Mouse (Mus musculus) embryo, embryonic 10 days (tissue): ENCODE measurements around the gene Ppp6r2.

ENCODE experiments used
- DNase-seq: peaks from one replicate; pipeline ENCODE4 v3.0.0-alpha.2; 2015; ENCODE audit warnings: low spot score

Gene Ppp6r2

DNA sequence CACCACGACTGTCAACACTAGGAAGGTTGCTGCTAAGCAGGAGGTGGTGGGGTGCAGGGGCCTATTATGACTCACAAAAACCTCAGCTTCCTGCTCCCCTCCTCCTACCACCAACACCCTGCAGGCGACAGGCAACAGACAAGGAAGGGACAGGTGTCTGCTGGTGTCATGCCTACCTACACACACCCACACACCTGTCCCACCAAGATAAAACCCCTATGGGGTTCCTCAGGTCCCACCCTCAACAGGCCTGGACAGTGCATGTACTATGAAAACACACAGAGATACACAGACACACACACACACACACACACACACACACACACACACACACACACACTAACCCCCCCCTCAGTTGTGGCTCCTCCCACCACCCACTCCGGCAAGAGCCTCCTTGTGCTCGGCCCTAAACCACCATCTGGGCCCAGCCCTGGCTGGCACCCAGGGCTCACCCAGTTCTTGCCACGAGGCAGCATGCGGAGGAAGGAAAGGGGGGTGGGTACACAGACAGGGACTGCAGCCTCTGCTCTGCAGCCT lies 98.7 kb downstream of the Ppp6r2 start:
- DNase-seq: no peak

DNA sequence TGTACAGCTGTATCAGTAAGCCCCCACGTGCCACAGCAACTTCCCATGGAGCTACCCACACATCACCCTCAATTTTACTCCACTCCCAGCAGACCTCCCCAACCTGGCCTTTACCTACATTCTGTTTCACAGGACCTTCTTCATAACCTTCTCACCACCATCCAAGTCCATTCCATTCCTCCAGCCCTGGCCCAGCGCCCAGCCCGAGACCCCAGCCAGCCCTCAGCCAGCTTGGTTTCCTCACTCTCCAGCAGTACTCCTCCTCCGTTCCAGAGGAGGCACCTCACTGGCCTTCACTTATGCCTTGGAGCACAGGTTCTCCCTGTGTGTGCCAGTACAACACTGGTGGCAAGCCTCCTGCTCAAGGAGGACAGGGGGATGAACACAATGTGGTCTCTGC lies 102.0 kb downstream of the Ppp6r2 start:
- no peak for DNase-seq

DNA sequence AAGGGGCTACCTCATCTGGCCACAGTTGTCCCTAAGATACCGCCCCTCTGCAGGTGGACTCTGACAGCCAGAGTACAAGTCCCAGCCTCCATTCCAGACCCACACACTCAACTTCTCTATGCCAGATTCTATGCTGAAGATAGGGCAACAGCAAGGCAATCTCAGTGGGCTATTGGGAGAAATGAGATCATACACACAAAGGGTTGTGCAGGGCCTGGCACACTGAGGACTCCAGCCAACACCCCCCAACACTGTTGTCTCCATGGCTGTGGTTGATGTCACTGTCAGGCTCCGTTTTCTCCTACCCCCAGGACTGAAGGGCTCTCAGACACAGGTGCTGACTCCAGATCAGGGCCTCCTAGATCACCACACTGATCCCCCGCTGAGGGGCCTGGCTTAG lies 102.8 kb downstream of the Ppp6r2 start:
- DNase-seq: no peak

DNA sequence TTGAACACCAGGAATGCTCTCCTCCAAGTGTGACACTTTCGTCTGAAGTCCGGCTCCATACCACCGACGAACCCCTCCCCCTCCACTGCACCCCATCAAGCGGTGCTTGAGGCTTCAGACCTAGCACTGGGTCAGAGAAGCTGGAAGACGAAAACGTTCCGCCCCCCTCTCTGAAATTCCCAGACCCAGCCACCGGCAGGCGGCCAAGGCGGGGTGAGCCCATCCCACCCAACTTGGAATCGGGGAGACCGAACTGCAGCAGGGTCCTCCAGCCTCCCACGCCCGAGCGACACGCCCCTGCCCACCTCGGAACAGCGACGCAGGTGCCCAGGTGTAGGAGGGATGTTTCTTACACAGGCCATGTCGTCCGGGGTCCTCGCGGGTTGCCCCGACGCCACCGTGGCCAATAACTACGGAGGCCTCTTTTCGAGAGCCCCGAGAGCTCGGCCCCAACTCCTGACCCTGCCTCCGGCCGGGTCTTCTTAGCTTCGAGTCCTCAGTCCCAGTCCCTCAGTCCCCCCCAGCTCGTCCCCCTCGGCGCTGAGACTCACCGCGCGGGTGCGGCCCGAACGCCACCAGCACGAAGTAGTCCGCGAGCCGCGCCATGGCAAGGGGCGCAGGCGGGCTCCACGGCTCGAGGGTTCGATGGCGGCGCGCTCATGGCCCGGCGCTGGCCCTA lies 103.3 kb downstream of the Ppp6r2 start:
- DNase-seq: peak; percentile 25

DNA sequence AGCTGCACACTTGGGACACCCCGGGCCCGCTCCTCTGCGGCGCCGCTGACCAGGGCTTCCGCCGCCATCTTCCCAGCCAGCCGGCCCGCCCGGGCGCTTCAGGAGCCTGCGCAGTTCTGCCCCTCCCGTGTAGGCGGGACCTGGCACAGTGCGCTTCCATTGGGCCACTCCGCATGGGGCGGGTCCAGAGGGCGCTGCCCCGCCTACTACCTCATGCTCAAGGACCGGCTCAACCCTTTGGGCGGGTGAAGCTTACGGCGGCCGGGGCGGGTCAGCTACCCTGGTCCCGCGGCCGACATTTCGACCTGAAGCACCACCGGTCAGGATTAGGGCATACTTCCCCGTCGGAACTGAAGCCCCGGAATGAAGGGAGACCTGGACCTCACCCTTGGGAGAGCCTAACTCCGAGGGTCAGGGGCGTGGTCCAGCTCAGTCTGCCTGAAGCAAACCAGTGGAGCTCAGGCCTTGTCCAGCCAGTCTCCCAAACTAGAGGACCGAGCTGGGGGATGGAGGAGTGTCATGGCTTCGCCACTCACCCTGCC lies 103.9 kb downstream of the Ppp6r2 start, which contains the start of gene Sbf1:
Gene Sbf1, minus strand, starts transcription at position 122 of the 542 bp plus-strand sequence.
- DNase-seq: peak; percentile 98

DNA sequence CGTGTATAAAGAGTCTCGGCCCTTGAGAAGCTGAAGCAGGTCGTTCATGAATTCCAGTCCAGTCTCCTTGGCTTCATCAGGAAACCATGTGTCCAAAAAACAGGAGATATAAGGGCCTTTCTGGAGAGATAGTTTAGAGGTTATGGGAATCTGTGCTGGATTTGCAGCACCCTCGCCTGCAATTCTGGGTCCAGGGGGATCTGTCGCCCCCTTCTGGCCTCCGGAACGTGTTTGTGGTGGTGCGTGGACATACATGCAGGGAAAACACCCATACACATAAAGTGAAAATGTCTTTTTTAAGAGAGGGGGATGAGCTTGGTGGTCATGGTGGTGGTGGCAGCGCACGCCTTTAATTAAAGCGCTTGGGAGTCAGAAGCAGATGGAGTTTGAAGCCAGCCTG lies 104.8 kb downstream of the Ppp6r2 start:
- DNase-seq: no peak

DNA sequence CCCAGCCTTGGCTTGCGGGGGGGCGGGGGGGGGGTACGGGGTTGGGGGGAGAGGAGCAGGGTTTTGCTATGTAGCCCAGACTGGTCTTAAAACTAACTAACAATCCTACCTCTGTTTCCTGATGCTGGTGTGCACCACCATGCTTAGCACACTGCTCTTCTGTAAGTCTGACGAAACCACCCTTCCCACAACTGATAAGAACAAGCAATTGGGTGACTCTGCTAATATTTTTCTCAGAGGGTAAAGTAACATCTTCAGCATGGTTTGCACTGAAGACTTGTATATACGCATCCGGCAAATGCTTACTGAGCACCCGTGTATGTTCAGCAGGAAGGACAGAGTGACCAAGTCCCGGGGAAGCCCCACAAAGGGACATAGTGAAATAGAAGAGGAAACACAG lies 109.9 kb downstream of the Ppp6r2 start:
- DNase-seq: no peak

DNA sequence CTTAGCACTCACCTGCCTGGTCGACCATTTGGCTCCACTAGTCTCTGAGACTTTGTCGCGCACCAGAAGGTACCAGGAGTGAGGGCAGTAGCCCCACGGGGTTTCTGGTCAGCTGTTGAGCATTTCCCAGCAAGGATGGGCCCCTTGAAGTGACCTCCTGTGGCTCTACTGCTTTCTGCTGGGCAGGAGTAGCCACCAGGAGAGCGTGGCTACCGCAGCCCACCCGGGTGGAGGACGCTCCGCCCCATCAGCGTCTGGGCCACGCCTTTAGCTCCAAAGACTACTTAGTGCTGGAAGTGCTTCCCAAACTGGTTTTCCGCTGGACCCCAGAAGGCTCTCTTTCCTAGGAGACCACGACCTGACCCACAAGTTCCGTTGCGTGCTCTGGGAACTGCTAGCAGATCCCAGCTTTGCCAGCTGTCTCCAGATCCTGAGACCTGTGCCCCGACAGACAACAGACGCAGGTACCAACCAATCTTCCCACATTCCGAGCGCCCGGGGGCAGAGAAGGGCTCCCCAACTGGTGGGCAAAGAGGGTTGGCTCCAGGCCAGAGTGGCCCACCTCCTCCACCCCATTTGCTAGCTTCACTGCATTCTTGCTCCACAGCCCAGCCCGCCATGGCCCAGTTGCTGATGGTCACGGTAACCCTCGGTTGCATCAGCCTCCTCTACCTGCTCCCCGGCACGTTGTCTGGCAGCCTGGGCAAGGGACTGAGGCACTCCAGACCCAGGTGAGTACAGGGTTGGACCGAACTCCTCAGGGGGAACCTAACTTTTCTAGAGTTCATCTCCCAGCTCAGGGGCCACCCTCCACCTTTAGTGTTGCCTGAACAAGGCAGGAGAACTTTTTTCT lies 111.5 kb downstream of the Ppp6r2 start, which contains the start of gene Adm2:
Gene Adm2, plus strand, starts transcription at position 51 of the 853 bp plus-strand sequence.
- peak; percentile 52 for DNase-seq

DNA sequence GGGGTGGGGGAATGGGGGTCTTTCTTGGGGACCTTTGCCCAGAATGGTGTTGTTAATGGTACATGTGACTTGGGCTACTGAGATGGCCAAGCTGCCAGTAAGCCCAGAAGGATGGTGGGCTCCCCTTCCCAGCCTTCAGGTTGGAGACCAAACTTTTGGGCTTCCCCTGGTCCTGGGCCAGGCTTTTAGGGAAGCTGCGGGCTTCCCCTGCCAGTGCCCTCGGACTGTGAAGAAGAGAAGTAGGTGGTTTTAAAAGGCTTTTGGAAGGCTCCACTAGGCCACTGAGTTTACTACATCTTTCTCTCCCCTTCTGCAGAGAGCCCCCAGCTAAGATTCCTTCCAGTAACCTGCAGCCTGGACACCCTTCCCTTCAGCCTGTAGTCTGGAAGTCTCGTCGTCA lies 112.3 kb downstream of the Ppp6r2 start:
- DNase-seq: no peak

DNA sequence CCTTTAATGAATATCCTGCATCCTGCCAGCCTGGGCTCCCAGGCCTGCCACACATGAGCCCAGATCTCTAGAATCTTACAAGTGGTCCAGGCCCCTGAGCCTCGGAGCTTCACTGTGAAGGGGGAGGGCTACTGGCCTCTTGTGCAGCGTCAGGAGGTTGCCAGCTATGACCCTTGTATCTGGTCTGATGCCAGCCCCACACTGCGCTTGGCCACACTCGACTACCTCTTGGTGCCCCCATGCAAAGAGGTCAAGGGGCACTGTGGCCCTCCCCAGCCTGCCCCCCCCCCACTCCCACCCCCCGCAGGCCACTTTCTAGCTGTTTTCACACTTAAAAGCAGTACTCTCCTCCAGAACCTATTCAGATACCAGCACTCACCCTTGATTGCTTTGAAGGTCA lies 115.1 kb downstream of the Ppp6r2 start:
- no peak for DNase-seq

DNA sequence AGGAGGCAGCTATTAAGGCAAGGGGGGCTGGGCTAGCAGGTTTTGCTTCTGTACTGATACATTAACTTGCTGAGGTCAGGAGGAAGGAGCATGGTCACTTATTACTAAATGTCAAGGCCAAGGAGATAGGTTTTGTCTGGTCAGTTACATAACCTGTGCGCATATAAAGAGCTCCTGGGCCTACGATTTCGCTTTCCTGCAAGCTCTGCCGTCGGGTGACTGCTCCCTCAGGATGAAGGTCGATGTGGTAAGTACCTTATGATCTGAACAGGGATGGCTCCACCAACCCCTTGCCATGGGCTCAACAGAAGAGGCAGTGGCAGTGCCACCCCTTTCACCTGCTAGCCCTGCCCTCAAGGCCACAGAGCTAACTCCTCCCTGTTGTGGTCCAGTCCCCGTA lies 122.9 kb downstream of the Ppp6r2 start, which contains the start of gene Miox:
Gene Miox, plus strand, starts transcription at position 128 of the 400 bp plus-strand sequence.
- DNase-seq: no peak

DNA sequence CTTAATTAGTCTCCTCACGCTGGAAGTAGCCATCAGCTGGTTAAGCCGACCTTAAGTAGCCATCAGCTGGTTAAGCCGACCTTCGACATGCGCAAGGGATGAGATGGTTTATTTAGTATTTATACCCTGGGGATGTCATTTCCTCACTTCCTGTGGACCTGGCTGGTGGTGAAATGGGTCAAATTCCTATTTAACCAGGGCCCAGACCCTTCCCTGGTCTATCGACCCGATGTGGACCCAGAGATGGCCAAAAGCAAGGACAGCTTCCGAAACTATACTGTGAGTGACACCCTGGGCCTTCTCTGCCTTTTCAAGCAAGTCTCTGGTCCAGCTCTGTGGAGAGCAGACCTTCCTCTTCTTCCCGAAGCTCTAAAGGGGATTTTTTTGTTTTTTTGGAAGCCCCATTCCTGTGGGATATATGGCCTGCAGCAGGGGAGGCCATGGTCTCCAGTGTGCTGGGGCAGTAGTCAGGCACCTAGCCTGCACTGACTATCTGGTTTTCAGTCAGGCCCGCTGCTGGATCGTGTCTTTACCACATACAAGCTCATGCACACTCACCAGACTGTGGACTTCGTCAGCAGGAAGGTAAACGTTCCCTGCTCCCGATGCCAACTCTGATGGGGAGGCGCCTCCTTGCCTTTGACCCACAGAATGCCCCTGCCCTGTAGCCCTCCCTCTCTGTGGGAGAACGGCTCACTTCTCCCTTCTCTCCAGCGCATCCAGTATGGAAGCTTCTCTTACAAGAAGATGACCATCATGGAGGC lies 123.6 kb downstream of the Ppp6r2 start:
- DNase-seq: no peak

DNA sequence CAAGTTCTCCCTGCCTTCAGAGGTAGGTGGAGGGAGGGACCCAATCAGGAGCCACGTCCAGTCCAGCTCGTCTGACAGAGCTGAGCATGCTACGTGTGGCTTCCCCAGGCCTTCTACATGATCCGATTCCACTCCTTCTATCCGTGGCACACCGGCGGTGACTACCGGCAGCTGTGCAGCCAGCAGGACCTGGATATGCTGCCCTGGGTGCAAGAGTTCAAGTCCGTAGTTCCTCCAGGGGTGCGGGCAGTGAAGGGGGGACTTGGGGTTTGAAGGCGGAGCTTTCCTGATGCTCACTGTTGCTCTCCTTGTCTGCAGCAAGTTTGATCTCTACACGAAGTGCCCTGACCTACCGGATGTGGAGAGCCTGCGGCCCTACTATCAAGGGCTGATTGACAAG lies 125.1 kb downstream of the Ppp6r2 start:
- no peak for DNase-seq
